Mouse (Mus musculus) retina, adult 2 months (tissue): ENCODE measurements around the gene Smndc1.

Source experiments
- DNase-seq: peaks from one replicate; pipeline ENCODE4 v3.0.0-alpha.2; 2012; ENCODE audit warnings: low read depth, low spot score

Gene Smndc1

GRCm38 (mm10) chr19:53343174-53343881 lies 47.0 kb downstream of the Smndc1 start:
- no peak for DNase-seq

DNA sequence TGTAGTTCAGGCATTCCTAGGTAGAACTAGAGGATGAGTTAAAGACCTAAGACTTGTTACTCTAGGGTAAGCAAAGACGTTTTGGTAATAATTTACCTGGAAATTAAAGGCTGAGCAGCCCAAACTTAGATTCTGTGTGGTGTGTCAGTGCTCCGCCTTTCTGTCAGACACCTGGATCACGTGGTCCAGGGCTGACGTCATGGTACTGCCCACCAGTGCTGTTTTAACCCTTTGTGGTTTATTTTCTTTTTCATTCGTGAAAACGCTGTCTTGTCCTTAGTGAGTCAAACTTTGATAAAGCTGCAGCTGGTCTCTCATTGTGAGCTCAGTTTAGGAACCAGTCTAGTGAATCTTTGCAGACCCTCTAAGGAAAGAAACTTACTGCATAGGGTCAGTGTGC lies 50.0 kb downstream of the Smndc1 start:
- no peak for DNase-seq

DNA sequence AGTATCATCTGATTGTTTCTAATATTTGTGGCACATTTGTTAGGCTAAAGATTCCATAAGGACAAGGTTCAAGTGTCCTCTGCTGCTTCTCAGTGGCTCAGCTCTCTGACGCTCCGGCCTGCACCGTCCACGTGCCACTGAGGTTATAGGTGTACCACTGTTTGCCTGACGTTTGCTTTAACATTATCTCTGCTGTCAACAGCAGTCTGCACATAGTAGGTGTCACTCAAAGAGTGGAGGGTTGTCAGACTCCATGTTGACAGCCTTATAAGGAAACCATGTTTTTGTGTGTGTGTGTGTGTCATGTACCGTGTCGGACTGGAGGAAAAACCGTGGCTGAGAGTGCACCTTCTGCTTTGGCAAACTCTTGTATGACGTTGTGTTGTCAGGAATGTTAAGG lies 55.1 kb downstream of the Smndc1 start:
- DNase-seq, result no peak

DNA sequence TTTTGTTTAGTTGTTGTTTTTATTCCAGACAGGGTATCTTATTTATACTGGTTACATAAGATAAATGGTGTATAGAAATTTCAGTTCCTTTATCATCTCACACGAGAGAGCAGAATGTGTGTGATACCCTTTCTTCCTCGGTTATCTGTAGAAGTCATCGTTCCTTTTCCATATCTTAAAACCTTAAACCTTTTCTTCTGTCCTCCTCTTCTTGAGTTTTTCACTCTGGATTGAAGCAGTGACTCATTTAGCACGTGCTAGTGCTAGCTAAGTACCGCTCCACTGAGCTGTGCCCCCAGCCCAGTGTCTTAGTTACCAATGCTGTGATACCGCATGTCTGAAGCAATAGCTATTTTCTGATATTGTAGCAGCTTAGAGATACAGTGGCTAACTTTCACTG lies 56.6 kb downstream of the Smndc1 start:
- no peak for DNase-seq

- no peak for DNase-seq
These were observed 58.4 kb downstream of the Smndc1 start for GRCm38 (mm10) chr19:53331882-53332500.

- no peak for DNase-seq
These were observed 60.4 kb downstream of the Smndc1 start for GRCm38 (mm10) chr19:53329992-53330381.
